Mouse (Mus musculus) heart, postnatal 0 days (tissue): ENCODE data around the gene Unc5a. TPM values are rescaled to one million over a fixed set of nuclear protein-coding genes. Genes with fewer than 3 reads are reported as not detected.

Experiments used
- ATAC-seq: fragments of 200-750 bp; cut with Nextera tagmentation; 2 replicates; pipeline ENCODE4 v1.8.0; 2017; ENCODE audit warnings: low read depth, moderate number of reproducible peaks, moderate library complexity; ENCODE audit not compliant: insufficient read depth
- DNase-seq: peaks from one replicate; pipeline ENCODE4 v3.0.0-alpha.2; 2016; ENCODE audit warnings: low spot score
- H3K27ac ChIP-seq: fragments of 300-500 bp; sonication (generic); 2 replicates; pipeline ENCODE4 v1.5.1; 2014; ENCODE audit warnings: low read depth, mild to moderate bottlenecking
- H3K27me3 ChIP-seq: fragments of 300-500 bp; sonication (generic); 2 replicates; pipeline ENCODE4 v1.6.1; 2014; ENCODE audit warnings: low read length, mixed read lengths; ENCODE audit not compliant: control insufficient read depth, insufficient read depth
- H3K36me3 ChIP-seq: fragments of 300-500 bp; sonication (generic); replicated peaks from 2 replicates; pipeline ENCODE4 v1.6.1; 2014; ENCODE audit warnings: low read length, mixed read lengths; ENCODE audit not compliant: control insufficient read depth, insufficient read depth
- H3K4me1 ChIP-seq: fragments of 300-500 bp; sonication (generic); 2 replicates; pipeline ENCODE4 v1.6.1; 2014; ENCODE audit warnings: antibody characterized with exemption; ENCODE audit not compliant: control insufficient read depth, insufficient read depth
- H3K4me2 ChIP-seq: fragments of 300-500 bp; sonication (generic); 2 replicates; pipeline ENCODE4 v1.6.1; 2014; ENCODE audit warnings: low read depth, mild to moderate bottlenecking, low read length, moderate library complexity
- H3K4me3 ChIP-seq: fragments of 300-500 bp; sonication (generic); 2 replicates; pipeline ENCODE4 v1.5.1; 2014; ENCODE audit warnings: low read depth, low read length
- H3K9ac ChIP-seq: fragments of 300-500 bp; sonication (generic); replicated peaks from 2 replicates; pipeline ENCODE4 v1.6.1; 2014; ENCODE audit warnings: low read depth, low read length, mixed read lengths
- H3K9me3 ChIP-seq: fragments of 300-500 bp; sonication (generic); replicated peaks from 2 replicates; pipeline ENCODE4 v1.6.1; 2016; ENCODE audit warnings: low read length; ENCODE audit not compliant: control insufficient read depth
- CTCF ChIP-seq: IDR thresholded peaks from 2 replicates; pipeline ENCODE4 v1.5.1; 2016; ENCODE audit warnings: antibody characterized with exemption, control low read depth, low read depth
- EP300 ChIP-seq: IDR thresholded peaks from 2 replicates; pipeline ENCODE4 v1.6.1; 2016; ENCODE audit warnings: antibody characterized with exemption, low read depth
- WGBS: fragments of 180-500 bp; shearing (Covaris S2); extraction: QIAGEN DNeasy Blood & Tissue Kit; methylation state at CpG from one replicate; pipeline ENCODE4 v1.1.7; 2014; 5-methylcytosine and 5-hydroxymethylcytosine counted together
- polyA plus RNA-seq: library from polyadenylated mRNA; unstranded; fragments of >200 nt; fragmentation: Nextera tagmentation; extraction: Ambion mirVana; gene quantifications from 2 replicates; pipeline ENCODE4 v1.2.1, GENCODE M21; 2015
- total RNA-seq: library from RNA; depleted of rRNA; stranded (reverse); fragments of >200 nt; gene quantifications from 2 replicates; pipeline ENCODE4 v1.2.3, GENCODE M21; 2014; ENCODE audit warnings: low replicate concordance

Gene Unc5a
- total and polyA plus RNA-seq, 2 experiments from 2014 or later: 0.70 to 5.5 TPM

GRCm38 (mm10) chr13:54934873-54935272 lies 14.3 kb upstream of the Unc5a start:
- 65% methylated on average over 8 of the region's 8 CpGs for WGBS
- Histone ChIP-seq H3K4me1 (no peaks in the 10 kb centered on the region), H3K27me3 (0 out of 2 replicates have a peak, but pooled peaks cover 7% of the 10 kb centered on the region)

GRCm38 (mm10) chr13:54936173-54936572 lies 13.0 kb upstream of the Unc5a start:
- Histone ChIP-seq H3K27ac (no peak overlapping the region), H3K4me3 (no peak overlapping the region), H3K9me3 (no peaks in the 10 kb centered on the region), H3K36me3 (no peaks in the 10 kb centered on the region), H3K4me2 (no peak overlapping the region), H3K27me3 (0 out of 2 replicates have a peak, but pooled peaks cover 14% of the 10 kb centered on the region), H3K4me1 (no peaks in the 10 kb centered on the region), H3K9ac (no peak overlapping the region)
- no peak for TF ChIP-seq EP300
- no peak for TF ChIP-seq CTCF
- WGBS: 61% methylated on average over 6 of the region's 6 CpGs
- no peak for DNase-seq
- no peak for ATAC-seq

More at GRCm38 (mm10) chr13:54934873-54935272, 14.3 kb upstream of the Unc5a start:
- no peaks in the 10 kb centered on the region for H3K36me3 ChIP-seq
- H3K4me2 ChIP-seq: no peak overlapping the region
- no peaks in the 10 kb centered on the region for H3K9me3 ChIP-seq
- H3K9ac ChIP-seq: no peak overlapping the region
- no peak overlapping the region for H3K4me3 ChIP-seq
- ATAC-seq (no peak), DNase-seq (no peak)
- TF ChIP-seq CTCF: no peak
- TF ChIP-seq EP300: no peak
- H3K27ac ChIP-seq: no peak overlapping the region

- H3K36me3 ChIP-seq: no peaks in the 10 kb centered on the region
- WGBS: 11% methylated on average over 11 of the region's 11 CpGs
- no peak for DNase-seq
- ATAC-seq: no peak
- H3K9ac ChIP-seq: no peak overlapping the region
- H3K27me3 ChIP-seq: 0 out of 2 replicates have a peak, but pooled peaks cover 18% of the 10 kb centered on the region
- H3K27ac ChIP-seq: no peak overlapping the region
- no peak overlapping the region for H3K4me2 ChIP-seq
- H3K4me3 ChIP-seq: no peak overlapping the region
- H3K4me1 ChIP-seq: no peaks in the 10 kb centered on the region
- no peaks in the 10 kb centered on the region for H3K9me3 ChIP-seq
- TF ChIP-seq CTCF (no peak), EP300 (no peak)
Measured at GRCm38 (mm10) chr13:54937885-54938284, 11.3 kb upstream of the Unc5a start.

GRCm38 (mm10) chr13:54938493-54938892 lies 10.7 kb upstream of the Unc5a start:
- H3K9me3 ChIP-seq: no peaks in the 10 kb centered on the region
- no peaks in the 10 kb centered on the region for H3K36me3 ChIP-seq
- H3K27me3 ChIP-seq: 0 out of 2 replicates have a peak, but pooled peaks cover 18% of the 10 kb centered on the region
- H3K27ac ChIP-seq: no peak overlapping the region
- H3K4me3 ChIP-seq: no peak overlapping the region
- DNase-seq (no peak), ATAC-seq (no peak)
- 81% methylated on average over 3 of the region's 3 CpGs for WGBS
- H3K4me2 ChIP-seq: no peak overlapping the region
- TF ChIP-seq EP300: no peak
- no peak overlapping the region for H3K9ac ChIP-seq
- H3K4me1 ChIP-seq: no peaks in the 10 kb centered on the region

GRCm38 (mm10) chr13:54944411-54945157 lies 4.6 kb upstream of the Unc5a start:
- TF ChIP-seq EP300: no peak
- TF ChIP-seq CTCF: no peak
- H3K4me2 ChIP-seq: no peak overlapping the region
- no peak overlapping the region for H3K27ac ChIP-seq
- no peaks in the 10 kb centered on the region for H3K9me3 ChIP-seq
- H3K36me3 ChIP-seq: no peaks in the 10 kb centered on the region
- H3K9ac ChIP-seq: no peak overlapping the region
- H3K27me3 ChIP-seq: peaks cover 69% of the 10 kb centered on the region
- no peaks in the 10 kb centered on the region for H3K4me1 ChIP-seq
- 43% methylated on average over 9 of the region's 9 CpGs for WGBS
- ATAC-seq (no peak), DNase-seq (no peak)
- H3K4me3 ChIP-seq: no peak overlapping the region

GRCm38 (mm10) chr13:54945332-54945731 lies 3.9 kb upstream of the Unc5a start:
- DNase-seq (peak; percentile 18), ATAC-seq (no peak)
- Histone ChIP-seq H3K36me3 (no peaks in the 10 kb centered on the region), H3K9ac (no peak overlapping the region), H3K27me3 (peaks cover 71% of the 10 kb centered on the region), H3K9me3 (no peaks in the 10 kb centered on the region), H3K27ac (no peak overlapping the region), H3K4me2 (no peak overlapping the region), H3K4me1 (no peaks in the 10 kb centered on the region), H3K4me3 (no peak overlapping the region)
- TF ChIP-seq EP300: no peak
- 3% methylated on average over 4 of the region's 4 CpGs for WGBS
